Mouse (Mus musculus): ENCODE results near the gene Tef. TPM values are rescaled to one million over a fixed set of nuclear protein-coding genes. Genes with fewer than 3 reads are reported as not detected.

Gene Tef
- total RNA-seq, 1 experiment from 2014 or later: 71.4 TPM

GRCm38 (mm10) chr15:81798421-81798820 lies 3.8 kb upstream of the Tef start:
- no peak for DNase-seq

- no peak for DNase-seq
These were observed 1.8 kb upstream of the Tef start for GRCm38 (mm10) chr15:81800391-81800790.

GRCm38 (mm10) chr15:81802941-81803351 lies 725 bp downstream of the Tef start:
- DNase-seq: peak; percentile 56

GRCm38 (mm10) chr15:81803425-81803951 lies 1.3 kb downstream of the Tef start:
- DNase-seq: no peak

- no peak for DNase-seq
These were observed 2.0 kb downstream of the Tef start for GRCm38 (mm10) chr15:81804172-81804571.

GRCm38 (mm10) chr15:81804883-81805282 lies 2.7 kb downstream of the Tef start:
- no peak for DNase-seq

- DNase-seq: peak; percentile 77
These were observed 3.4 kb downstream of the Tef start for GRCm38 (mm10) chr15:81805624-81806023.

GRCm38 (mm10) chr15:81806621-81807404 lies 4.6 kb downstream of the Tef start:
- no peak for DNase-seq

GRCm38 (mm10) chr15:81808799-81809198 lies 6.6 kb downstream of the Tef start:
- DNase-seq: no peak

GRCm38 (mm10) chr15:81809550-81809949 lies 7.3 kb downstream of the Tef start:
- no peak for DNase-seq

- DNase-seq: peak; percentile 96
These were observed 7.9 kb downstream of the Tef start for GRCm38 (mm10) chr15:81810150-81810549.

GRCm38 (mm10) chr15:81810671-81811598 lies 8.7 kb downstream of the Tef start:
- peak; percentile 99 for DNase-seq

GRCm38 (mm10) chr15:81811599-81811996 lies 9.4 kb downstream of the Tef start:
- DNase-seq: peak; percentile 86

- peak; percentile 57 for DNase-seq
These were observed 10.1 kb downstream of the Tef start for GRCm38 (mm10) chr15:81812287-81812686.

- no peak for DNase-seq
These were observed 10.7 kb downstream of the Tef start for GRCm38 (mm10) chr15:81812696-81813631.

GRCm38 (mm10) chr15:81813986-81814705 lies 11.9 kb downstream of the Tef start:
- DNase-seq: no peak

GRCm38 (mm10) chr15:81814716-81815370 lies 12.6 kb downstream of the Tef start:
- peak; percentile 52 for DNase-seq

GRCm38 (mm10) chr15:81818404-81818803 lies 16.2 kb downstream of the Tef start:
- no peak for DNase-seq

- DNase-seq: no peak
These were observed 20.4 kb downstream of the Tef start for GRCm38 (mm10) chr15:81822631-81823030.

- no peak for DNase-seq
These were observed 22.6 kb downstream of the Tef start for GRCm38 (mm10) chr15:81824832-81825231.
